In the genomic region with DNA sequence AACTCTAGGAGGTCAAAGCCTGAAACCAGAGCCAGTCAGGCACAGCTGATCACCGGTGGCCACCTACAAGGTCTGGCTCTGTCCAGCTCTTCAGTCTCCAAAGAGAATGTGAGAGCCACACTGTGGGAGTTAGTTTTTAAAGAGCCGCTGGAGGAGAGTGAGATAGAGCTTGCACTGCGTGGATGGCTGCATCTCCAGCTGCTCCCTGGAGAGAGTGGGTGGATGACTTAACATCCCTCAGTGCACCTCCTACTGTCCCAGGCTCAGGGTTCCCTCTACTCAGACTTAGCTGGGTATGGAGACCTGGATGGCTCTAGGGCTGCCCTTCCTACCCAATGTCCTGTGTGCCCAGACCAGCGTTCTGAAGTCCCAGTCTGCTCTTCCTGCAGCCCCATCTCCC, we compare ENCODE assay signal across 29 mouse cellular contexts. TPM values are rescaled to one million over a fixed set of nuclear protein-coding genes. Genes with fewer than 3 reads are reported as not detected.
DNase-seq lines count a peak whose midpoint lies in the region; ATAC-seq lines count a peak whose summit lies in the region.
"Had no signal": no experiment of that assay in that cellular context is flagged by ENCODE, and none has a peak within 500 bp of the region (broad histone marks: within the 10 kb centered on the region; RNA-seq: fewer than 3 reads in every experiment).

No protein-coding gene starts in this region.

- 0 out of 2 replicates have a peak, but pooled peaks cover 8% of the 10 kb centered on the region for H3K4me1 ChIP-seq in embryonic facial prominence, embryonic 15.5 days
- H3K4me1 ChIP-seq: stomach, embryonic 15.5 days had no signal

- no peak overlapping the region for H3K9ac ChIP-seq in embryonic facial prominence, embryonic 15.5 days
- H3K9ac ChIP-seq: liver, embryonic 14.5 days; stomach, embryonic 15.5 days had no signal

- no peaks in the 10 kb centered on the region for H3K36me3 ChIP-seq in embryonic facial prominence, embryonic 15.5 days
- H3K36me3 ChIP-seq: hindbrain, embryonic 10.5 days; stomach, embryonic 15.5 days had no signal

- peaks cover 41% of the 10 kb centered on the region for H3K27me3 ChIP-seq in embryonic facial prominence, embryonic 15.5 days

- DNase-seq in left cerebral cortex, adult 11 months (ENCODE audit: low spot score), result peak; percentile 9
- no peak for DNase-seq in left cerebral cortex, postnatal 10 days (ENCODE audit: extremely low spot score in 1 of 2, low spot score in 2 of 2)
- peak; percentile 14 to 44 for DNase-seq in right cerebral cortex, postnatal 36 days (ENCODE audit: low spot score in 2 of 2)
- DNase-seq in right cerebral cortex, postnatal 4 days, result no peak
- no peak for DNase-seq in spleen, adult 12 weeks (ENCODE audit: low spot score)
- no peak for DNase-seq in adipocyte (ENCODE audit: low spot score)
- DNase-seq: adrenal gland, postnatal 10 days; B cell, adult 2 months; embryo, embryonic 11 days; gastrocnemius, postnatal 14 days; heart, postnatal 14 days; lung, adult 2 months; lung, postnatal 14 days; midbrain, embryonic 14.5 days; thymus, postnatal 25 days had no signal

- intact Hi-C loops in left cerebral cortex, postnatal 10 days (cut with DNase I), result no loop called here

- ATAC-seq in embryonic facial prominence, embryonic 15.5 days (ENCODE audit: insufficient number of reproducible peaks, low FRiP score, low TSS enrichment, low read depth), result no peak
- ATAC-seq: forebrain, embryonic 14.5 days; hindbrain, embryonic 16.5 days had no signal

- 48% methylated on average over 4 of the region's 4 CpGs for WGBS in embryonic facial prominence, embryonic 15.5 days

- no peaks in the 10 kb centered on the region for H3K9me3 ChIP-seq in embryonic facial prominence, embryonic 15.5 days (replicated peaks)
- H3K9me3 ChIP-seq: hindbrain, embryonic 10.5 days; stomach, embryonic 15.5 days had no signal

- H3K27ac ChIP-seq in embryonic facial prominence, embryonic 15.5 days (replicated peaks), result no peak overlapping the region
- H3K27ac ChIP-seq: hindbrain, embryonic 10.5 days; liver, embryonic 14.5 days; stomach, embryonic 15.5 days had no signal

- peak overlapping the region; percentile 36 for H3K4me3 ChIP-seq in embryonic facial prominence, embryonic 15.5 days (replicated peaks)
- H3K4me3 ChIP-seq: stomach, embryonic 15.5 days had no signal

- H3K4me2 ChIP-seq in embryonic facial prominence, embryonic 15.5 days (replicated peaks), result peak overlapping the region; percentile 34
- H3K4me2 ChIP-seq: stomach, embryonic 15.5 days had no signal

RNA-seq across cellular contexts. Expression of a gene that starts 37.7 kb away (rescaled TPM):
- total RNA-seq in left cerebral cortex, postnatal 10 days (2021), result under 1 TPM; 0.43 to 0.65 TPM
- 0.15 and 0.20 TPM in 2 replicates for polyA plus RNA-seq in embryonic facial prominence, embryonic 15.5 days (2015; fragmentation: Nextera tagmentation; extraction: Ambion mirVana)
- total RNA-seq: adrenal gland, postnatal 10 days; ES-E14; gastrocnemius, postnatal 14 days; granulocyte monocyte progenitor cell, adult 5-6 weeks; heart, postnatal 14 days; monocyte, adult 5-6 weeks had no signal
- polyA plus RNA-seq: forebrain, embryonic 14.5 days; frontal cortex, adult 2 months; heart, embryonic 14.5 days; hindbrain, embryonic 10.5 days; hindbrain, embryonic 16.5 days; intestine, embryonic 14.5 days; liver, embryonic 14.5 days; lung, adult 2 months; midbrain, embryonic 14.5 days; neural tube, embryonic 14.5 days; small intestine, adult 2 months had no signal

RNA-seq across cellular contexts. Expression of a gene that starts 54.2 kb away (rescaled TPM):
- total RNA-seq in left cerebral cortex, postnatal 10 days (2021), result 1 to 10 TPM; 2.4 to 2.8 TPM
- 28.4 TPM in 2 replicates for polyA plus RNA-seq in embryonic facial prominence, embryonic 15.5 days (2015; fragmentation: Nextera tagmentation; extraction: Ambion mirVana)

RNA-seq across cellular contexts. Expression of a gene that starts 59.8 kb away (rescaled TPM):
- total RNA-seq in left cerebral cortex, postnatal 10 days (2021), result 1 to 10 TPM; 1.0 to 1.6 TPM
- 9.3 and 9.8 TPM in 2 replicates for polyA plus RNA-seq in embryonic facial prominence, embryonic 15.5 days (2015; fragmentation: Nextera tagmentation; extraction: Ambion mirVana)
- total RNA-seq: granulocyte monocyte progenitor cell, adult 5-6 weeks; monocyte, adult 5-6 weeks had no signal
- polyA plus RNA-seq: neural tube, embryonic 14.5 days had no signal

Comparison
In these comparisons a context has a peak if more than half of its experiments do, and no peak if none do; other contexts are left out.
1. DNase-seq: peak in left cerebral cortex, adult 11 months (single experiment) and right cerebral cortex, postnatal 36 days (2 of 2); none in left cerebral cortex, postnatal 10 days (0 of 2), right cerebral cortex, postnatal 4 days (single experiment), spleen, adult 12 weeks (single experiment) and adipocyte (single experiment).